Mouse (Mus musculus) large intestine, adult 2 months (tissue): Measurements from ENCODE around the gene Ccl1. TPM values are rescaled to one million over a fixed set of nuclear protein-coding genes. Genes with fewer than 3 reads are reported as not detected.

ENCODE experiments used
- DNase-seq: peaks from one replicate; pipeline ENCODE4 v3.0.0-alpha.2; 2012; ENCODE audit warnings: low read depth, low spot score
- WGBS: fragments of 180-500 bp; shearing (Covaris S2); methylation state at CpG from one replicate; pipeline ENCODE4 v1.1.7; 2018; 5-methylcytosine and 5-hydroxymethylcytosine counted together
- polyA plus RNA-seq: library from polyadenylated mRNA; depleted of rRNA; stranded (reverse); fragments of >200 nt; gene quantifications from 2 replicates; pipeline ENCODE4 v1.2.3, GENCODE M21; 2012; rRNA removed

Ccl1 gene
- not detected in 2 replicates for polyA plus RNA-seq

DNA sequence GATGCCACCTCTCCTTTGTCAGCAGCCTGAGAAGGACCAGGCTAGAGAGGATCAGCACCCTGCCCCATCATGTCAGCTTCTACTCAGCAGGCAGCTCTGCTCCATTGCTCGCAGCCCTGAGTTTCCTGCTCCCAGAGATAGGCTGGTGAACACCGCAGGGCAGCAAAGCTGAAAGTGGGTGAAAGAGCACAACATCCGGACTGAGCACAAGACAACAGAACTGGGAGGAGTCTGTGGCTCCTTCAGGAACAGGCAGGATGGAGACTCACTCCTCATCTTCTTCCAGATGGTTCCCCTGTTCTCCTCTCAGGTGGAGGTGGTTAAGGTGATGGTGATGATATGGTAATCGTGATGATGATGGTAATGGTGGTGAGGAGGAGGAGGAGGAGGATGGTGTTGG lies at the start of gene Ccl1:
Gene Ccl1, minus strand, starts transcription at position 101 of the 400 bp plus-strand sequence.
- 58% methylated on average over 4 of the region's 4 CpGs for WGBS
- no peak for DNase-seq

GRCm38 (mm10) chr11:82351039-82351438 lies 45.5 kb upstream of the Ccl1 start:
- 78% methylated on average over 10 of the region's 10 CpGs for WGBS

GRCm38 (mm10) chr11:82340900-82341299 lies 35.4 kb upstream of the Ccl1 start:
- DNase-seq = no peak
- 55% methylated on average over 2 of the region's 2 CpGs for WGBS

More at GRCm38 (mm10) chr11:82351039-82351438, 45.5 kb upstream of the Ccl1 start:
- DNase-seq = no peak

- 52% methylated on average over 6 of the region's 6 CpGs for WGBS
These were observed 34.9 kb upstream of the Ccl1 start for GRCm38 (mm10) chr11:82340416-82340815.

GRCm38 (mm10) chr11:82339921-82340401 lies 34.5 kb upstream of the Ccl1 start:
- 32% methylated on average over 7 of the region's 7 CpGs for WGBS
- no peak for DNase-seq

More at GRCm38 (mm10) chr11:82340416-82340815, 34.9 kb upstream of the Ccl1 start:
- no peak for DNase-seq

- no peak for DNase-seq
- 40% methylated on average over 7 of the region's 7 CpGs for WGBS
These were observed 7.7 kb upstream of the Ccl1 start for GRCm38 (mm10) chr11:82313153-82313552.

- WGBS = 26% methylated on average over 12 of the region's 12 CpGs
These were observed 5.0 kb upstream of the Ccl1 start for GRCm38 (mm10) chr11:82310336-82311045.

DNA sequence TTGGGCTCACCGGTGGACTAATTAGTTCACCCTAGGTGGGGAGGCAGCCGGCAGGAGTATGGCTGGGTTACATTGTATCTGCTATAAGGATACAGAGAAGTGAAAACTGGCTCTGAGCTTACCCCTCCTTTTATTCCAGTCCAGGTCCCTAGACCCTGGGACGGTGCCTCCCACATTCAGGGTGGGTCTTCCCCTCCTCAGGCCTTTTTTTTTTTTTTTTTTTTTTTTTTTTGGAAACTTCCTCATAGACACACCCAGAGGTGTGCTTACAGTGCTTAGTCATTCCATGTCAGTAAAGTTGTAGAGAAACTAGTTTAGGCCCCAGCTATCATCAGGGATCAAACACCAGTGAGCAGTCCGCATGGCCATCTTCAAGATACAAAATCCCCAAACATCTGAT lies 7.6 kb downstream of the Ccl1 start:
- 65% methylated on average over 4 of the region's 4 CpGs for WGBS
- DNase-seq = no peak

More at GRCm38 (mm10) chr11:82310336-82311045, 5.0 kb upstream of the Ccl1 start:
- no peak for DNase-seq

GRCm38 (mm10) chr11:82290841-82291240 lies 14.6 kb downstream of the Ccl1 start:
- no peak for DNase-seq

DNA sequence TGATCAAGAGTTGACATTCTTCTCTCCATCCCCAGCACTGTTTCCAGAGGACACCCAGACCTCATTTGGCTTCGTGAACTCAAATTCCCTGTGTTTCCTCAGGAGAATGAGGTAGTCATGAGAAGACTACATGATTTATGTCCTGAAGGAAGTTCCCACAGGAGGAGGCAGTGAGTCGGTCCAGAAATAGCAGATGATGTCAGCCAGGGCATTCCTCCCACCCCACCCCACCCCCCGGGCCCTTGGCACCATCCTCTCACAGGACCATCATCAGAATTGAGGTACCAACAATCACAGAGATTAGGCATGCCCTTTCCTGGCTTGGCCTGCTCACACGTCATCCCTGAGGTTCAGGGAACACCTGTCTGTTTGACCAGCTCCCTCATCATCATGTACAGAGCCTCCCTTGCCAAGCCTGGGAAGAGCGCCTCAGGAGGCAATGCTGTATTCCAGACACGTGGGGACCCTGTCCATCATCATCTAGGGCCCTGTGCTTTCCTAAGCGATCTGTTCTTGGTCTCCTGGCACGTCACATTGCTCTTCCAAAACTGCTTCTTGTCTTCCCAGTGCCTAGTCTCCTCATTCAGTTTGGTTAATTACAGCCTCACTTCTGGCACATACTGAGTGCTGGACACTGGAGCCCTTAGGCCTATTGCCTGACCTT lies 31.2 kb downstream of the Ccl1 start:
- no peak for DNase-seq
- WGBS = 51% methylated on average over 8 of the region's 8 CpGs

DNA sequence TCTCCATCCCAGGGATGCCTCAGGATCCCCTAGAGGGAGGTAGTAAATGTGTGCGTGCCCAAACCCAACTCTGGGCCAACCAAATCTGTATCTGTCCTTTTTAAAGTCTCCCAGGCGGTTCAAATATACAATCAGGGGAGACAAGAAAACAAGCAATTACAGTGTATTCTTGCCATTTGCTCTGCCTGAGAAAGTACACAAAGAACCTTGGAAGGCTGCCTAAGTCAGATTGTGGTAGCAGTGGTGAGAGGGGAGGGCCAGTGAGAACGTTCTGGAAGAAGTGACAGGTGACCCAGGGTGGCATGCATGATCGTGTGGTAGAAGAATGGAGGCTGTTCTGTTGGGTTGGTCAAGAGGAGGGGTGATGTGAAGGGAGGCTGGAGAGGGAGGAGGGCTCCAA lies 46.4 kb downstream of the Ccl1 start:
- DNase-seq = no peak
- 26% methylated on average over 4 of the region's 4 CpGs for WGBS

DNA sequence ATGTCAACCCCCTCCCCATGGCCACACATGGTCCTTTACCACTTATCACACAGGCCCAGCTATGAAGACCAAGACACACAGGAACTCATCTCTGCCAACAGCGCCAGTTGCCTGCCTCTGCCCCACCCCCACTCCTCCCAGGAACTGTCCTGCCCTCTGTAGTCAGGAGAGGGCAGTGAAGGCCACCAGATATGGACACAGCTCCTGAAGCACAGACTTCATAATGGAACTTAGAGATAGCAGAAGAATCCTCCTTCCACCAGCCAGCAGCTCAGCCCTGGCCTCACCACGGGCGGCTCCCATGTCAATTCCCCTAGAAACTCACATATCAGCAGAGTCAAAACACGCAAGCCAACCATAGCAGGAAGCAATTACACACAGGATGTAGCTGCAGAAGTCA lies 49.9 kb downstream of the Ccl1 start:
- WGBS = 23% methylated on average over 4 of the region's 4 CpGs
- no peak for DNase-seq

- 33% methylated on average over 4 of the region's 4 CpGs for WGBS
These were observed 52.1 kb downstream of the Ccl1 start for GRCm38 (mm10) chr11:82253421-82253820.

GRCm38 (mm10) chr11:82251251-82251650 lies 54.2 kb downstream of the Ccl1 start:
- DNase-seq = no peak
- WGBS = 70% methylated on average over 6 of the region's 6 CpGs

More at GRCm38 (mm10) chr11:82253421-82253820, 52.1 kb downstream of the Ccl1 start:
- no peak for DNase-seq

- no peak for DNase-seq
- WGBS = 85% methylated on average over 6 of the region's 6 CpGs
These were observed 55.5 kb downstream of the Ccl1 start for GRCm38 (mm10) chr11:82249945-82250344.

DNA sequence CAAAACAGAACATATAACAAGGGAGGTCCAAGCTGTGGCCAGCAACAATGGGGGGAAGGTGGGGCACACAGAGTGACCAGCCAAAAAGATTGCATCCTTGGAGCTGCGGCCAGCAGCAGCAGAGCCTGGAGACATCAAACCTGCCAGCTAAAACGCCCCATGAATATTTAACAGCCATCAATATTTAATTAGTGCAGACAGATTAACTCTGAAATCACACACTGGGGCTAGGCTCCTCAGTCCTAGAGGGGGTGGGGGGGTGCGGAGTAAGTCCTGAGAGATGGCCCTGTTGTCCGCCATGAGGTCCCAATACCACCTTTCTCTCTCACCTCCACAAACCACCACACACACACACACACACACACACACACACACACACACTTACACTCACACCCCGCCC lies 68.1 kb downstream of the Ccl1 start:
- DNase-seq = no peak
- WGBS = 38% methylated on average over 5 of the region's 5 CpGs

GRCm38 (mm10) chr11:82235551-82236207 lies 69.8 kb downstream of the Ccl1 start:
- peak; percentile 40 for DNase-seq
- WGBS = 32% methylated on average over 2 of the region's 2 CpGs

DNA sequence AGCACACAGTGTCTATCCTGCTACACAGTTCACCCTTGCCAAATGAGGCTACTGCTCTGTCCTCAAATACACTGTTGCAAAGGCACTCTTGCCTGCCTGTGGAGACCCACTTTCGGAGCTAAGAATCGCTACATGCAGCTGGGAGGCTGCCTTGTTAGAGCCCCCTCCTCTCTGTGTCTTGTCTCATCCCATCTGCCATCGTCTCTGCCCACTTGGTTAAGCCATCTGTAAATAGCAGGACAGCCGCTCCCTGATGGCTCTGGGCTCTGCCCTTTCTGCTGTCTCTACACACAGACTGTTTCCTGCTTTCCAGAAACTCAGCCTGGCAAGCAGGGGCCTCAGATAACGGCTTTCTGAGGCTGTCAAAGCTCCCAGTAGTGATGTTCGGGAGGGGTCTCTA lies 71.5 kb downstream of the Ccl1 start:
- DNase-seq = no peak
- 51% methylated on average over 6 of the region's 6 CpGs for WGBS

- 58% methylated on average over 9 of the region's 9 CpGs for WGBS
- DNase-seq = no peak
These were observed 78.5 kb downstream of the Ccl1 start for GRCm38 (mm10) chr11:82226976-82227375.

DNA sequence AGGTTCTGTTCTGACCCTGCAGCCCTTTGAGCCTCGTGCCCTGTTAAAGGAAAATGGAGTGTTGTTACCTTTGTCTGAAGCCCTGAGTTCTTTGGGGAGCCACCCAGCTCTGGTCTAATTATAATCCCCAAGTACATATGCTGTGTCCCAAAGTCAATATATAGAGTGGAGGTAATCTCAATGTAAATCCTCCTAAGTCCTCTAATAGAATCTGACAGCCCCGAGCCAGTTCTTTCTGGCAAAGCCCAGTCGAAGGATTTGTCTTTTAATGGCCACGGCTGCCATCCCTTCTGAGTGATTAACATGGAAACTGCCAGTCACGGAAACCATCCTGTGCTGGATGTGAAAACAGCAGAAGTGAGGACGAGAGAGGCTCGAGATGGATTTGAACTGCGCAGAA lies 79.6 kb downstream of the Ccl1 start:
- WGBS = 58% methylated on average over 8 of the region's 8 CpGs

More for the DNA sequence above, 79.6 kb downstream of the Ccl1 start:
- DNase-seq = no peak
